In the genomic region with DNA sequence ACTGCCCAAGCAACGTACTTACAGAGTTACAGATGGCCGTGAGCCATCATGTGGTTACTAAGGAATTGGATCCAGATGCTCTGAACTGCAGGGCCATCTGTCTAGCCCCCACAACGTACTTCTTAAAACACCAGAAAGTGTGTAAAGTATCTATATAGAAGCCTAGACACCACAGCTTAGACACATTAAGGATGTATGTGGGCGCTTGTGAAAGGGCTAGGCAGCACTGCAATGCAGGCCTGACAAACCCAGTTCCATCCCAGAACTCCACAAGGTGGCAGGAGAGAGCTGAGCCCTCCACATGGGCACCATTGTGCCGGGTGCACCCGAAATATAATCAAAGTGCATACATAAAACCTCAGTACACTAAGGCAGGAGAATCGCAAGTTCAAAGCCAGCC, we compare ENCODE assay signal across 8 mouse cellular contexts. TPM values are rescaled to one million over a fixed set of nuclear protein-coding genes. Genes with fewer than 3 reads are reported as not detected.
DNase-seq lines count a peak whose midpoint lies in the region; ATAC-seq and TF ChIP-seq lines count a peak whose summit lies in the region.

No protein-coding gene starts in this region.

- no peaks in the 10 kb centered on the region for H3K27me3 ChIP-seq in spleen, adult 2 months (ENCODE audit: control insufficient read depth, insufficient read depth, low read length)
- no peaks in the 10 kb centered on the region for H3K27me3 ChIP-seq in forebrain, postnatal 0 days (ENCODE audit: insufficient read depth, low read length)
- H3K27me3 ChIP-seq in kidney, adult 2 months (replicated peaks; ENCODE audit: control insufficient read depth, insufficient read depth, low read length): no peaks in the 10 kb centered on the region
- H3K27me3 ChIP-seq in limb, embryonic 10.5 days (ENCODE audit: low read depth, poor library complexity, severe bottlenecking): no peaks in the 10 kb centered on the region
- H3K27me3 ChIP-seq in midbrain, postnatal 0 days (ENCODE audit: insufficient read depth, low read length): no peaks in the 10 kb centered on the region

- TF ChIP-seq POLR2A in spleen, adult 2 months (IDR thresholded peaks at IDR 0.05; ENCODE audit: low read depth, low read length): no peak
- no peak for TF ChIP-seq POLR2A in kidney, adult 2 months (IDR thresholded peaks at IDR 0.05; ENCODE audit: low read depth, low read length)

- 0 out of 2 replicates have a peak, but pooled peaks cover 1% of the 10 kb centered on the region for H3K36me3 ChIP-seq in spleen, adult 2 months (ENCODE audit: control insufficient read depth, insufficient read depth, low read length)
- no peaks in the 10 kb centered on the region; the same call in 1 of the 2 replicates for H3K36me3 ChIP-seq in forebrain, postnatal 0 days (ENCODE audit: insufficient read depth)
- H3K36me3 ChIP-seq in kidney, adult 2 months (ENCODE audit: control insufficient read depth, insufficient read depth, low read length): peaks cover 9% of the 10 kb centered on the region
- peaks cover 26% of the 10 kb centered on the region for H3K36me3 ChIP-seq in limb, embryonic 10.5 days
- peaks cover 7% of the 10 kb centered on the region for H3K36me3 ChIP-seq in midbrain, postnatal 0 days (ENCODE audit: insufficient read depth, low read length)

- H3K4me2 ChIP-seq in forebrain, postnatal 0 days (ENCODE audit: low read depth): no peak overlapping the region
- H3K4me2 ChIP-seq in midbrain, postnatal 0 days (ENCODE audit: low read depth, low read length, poor library complexity, severe bottlenecking): no peak overlapping the region

- ATAC-seq in forebrain, postnatal 0 days: peak; percentile 78
- no peak for ATAC-seq in midbrain, postnatal 0 days (ENCODE audit: low FRiP score)

- peak; percentile 49; the same call in 1 of the 2 replicates for TF ChIP-seq CTCF in spleen, adult 2 months (IDR thresholded peaks at IDR 0.05; ENCODE audit: extremely low read depth, insufficient read depth, insufficient read length, insufficient replicate concordance)
- peak; percentile 70 for TF ChIP-seq CTCF in forebrain, postnatal 0 days (IDR thresholded peaks at IDR 0.05; ENCODE audit: low read depth)
- TF ChIP-seq CTCF in kidney, adult 2 months (conservative IDR thresholded peaks at IDR 0.05; ENCODE audit: insufficient read depth, insufficient read length, low read depth, low read length): peak; percentile 76
- peak; percentile 73 for TF ChIP-seq CTCF in midbrain, postnatal 0 days (IDR thresholded peaks at IDR 0.05)

- 65% methylated on average over 7 of the region's 7 CpGs for WGBS in spleen, adult 2 months
- 46% methylated on average over 7 of the region's 7 CpGs for WGBS in forebrain, postnatal 0 days
- WGBS in kidney, adult 2 months: 50% methylated on average over 7 of the region's 7 CpGs
- 25% methylated on average over 7 of the region's 7 CpGs for WGBS in limb, embryonic 10.5 days
- 64% methylated on average over 7 of the region's 7 CpGs for WGBS in midbrain, postnatal 0 days

- H3K27ac ChIP-seq in spleen, adult 2 months (ENCODE audit: insufficient read depth, low read length): no peak overlapping the region
- 0 out of 2 replicates have a peak overlapping the region, but pooled peaks have one; percentile 1 for H3K27ac ChIP-seq in forebrain, postnatal 0 days (ENCODE audit: low read depth, low read length)
- no peak overlapping the region for H3K27ac ChIP-seq in kidney, adult 2 months (ENCODE audit: insufficient read depth, low read depth, low read length)
- peak overlapping the region; percentile 11; the same call in 1 of the 2 replicates for H3K27ac ChIP-seq in limb, embryonic 10.5 days
- H3K27ac ChIP-seq in midbrain, postnatal 0 days (ENCODE audit: low read depth, low read length): no peak overlapping the region

- H3K4me1 ChIP-seq in spleen, adult 2 months (ENCODE audit: control insufficient read depth, insufficient read depth, insufficient read length): no peaks in the 10 kb centered on the region
- no peaks in the 10 kb centered on the region for H3K4me1 ChIP-seq in forebrain, postnatal 0 days (ENCODE audit: insufficient read depth)
- H3K4me1 ChIP-seq in kidney, adult 2 months (ENCODE audit: control insufficient read depth, insufficient read depth, low read length): no peaks in the 10 kb centered on the region
- peaks cover 18% of the 10 kb centered on the region for H3K4me1 ChIP-seq in limb, embryonic 10.5 days
- no peaks in the 10 kb centered on the region for H3K4me1 ChIP-seq in midbrain, postnatal 0 days (ENCODE audit: insufficient read depth, low read length)

- H3K9me3 ChIP-seq in forebrain, postnatal 0 days (ENCODE audit: low read length): no peaks in the 10 kb centered on the region
- H3K9me3 ChIP-seq in limb, embryonic 10.5 days (replicated peaks): no peaks in the 10 kb centered on the region
- no peaks in the 10 kb centered on the region for H3K9me3 ChIP-seq in midbrain, postnatal 0 days (ENCODE audit: low read length)

- no peak overlapping the region for H3K9ac ChIP-seq in forebrain, postnatal 0 days
- H3K9ac ChIP-seq in midbrain, postnatal 0 days (replicated peaks; ENCODE audit: low read length, poor library complexity, severe bottlenecking): no peak overlapping the region

- no peak overlapping the region for H3K4me3 ChIP-seq in spleen, adult 2 months (ENCODE audit: extremely low read depth, insufficient read depth, insufficient read length)
- no peak overlapping the region for H3K4me3 ChIP-seq in forebrain, postnatal 0 days (ENCODE audit: low read depth, low read length)
- no peak overlapping the region for H3K4me3 ChIP-seq in kidney, adult 2 months (ENCODE audit: insufficient read depth, low read depth, low read length)
- H3K4me3 ChIP-seq in limb, embryonic 10.5 days: no peak overlapping the region
- no peak overlapping the region for H3K4me3 ChIP-seq in midbrain, postnatal 0 days (ENCODE audit: low read depth, low read length)

- peak in 1 of 2 experiments; percentile 23 for DNase-seq in spleen, adult 2 months (ENCODE audit: low read depth in 1 of 2, low spot score in 2 of 2)
- no peak for DNase-seq in spleen, adult 12 weeks (ENCODE audit: low spot score)
- peak; percentile 8 for DNase-seq in cerebellum, adult 11 months
- DNase-seq in forebrain, postnatal 0 days: peak; percentile 55
- peak; percentile 52 for DNase-seq in kidney, adult 2 months
- peak; percentile 73 for DNase-seq in limb, embryonic 10.5 days (ENCODE audit: low spot score)
- peak; percentile 57 for DNase-seq in midbrain, postnatal 0 days (ENCODE audit: low spot score)
- peak; percentile 39 for DNase-seq in thymus, postnatal 0 days (ENCODE audit: low spot score)

RNA-seq across cellular contexts. Expression of a gene that starts 37.2 kb away (rescaled TPM):
- polyA plus RNA-seq in spleen, adult 2 months (2012; rRNA removed): 1.4 and 1.7 TPM in 2 replicates
- total RNA-seq in forebrain, postnatal 0 days (2014; rRNA removed): 57.3 and 65.7 TPM in 2 replicates
- polyA plus RNA-seq in forebrain, postnatal 0 days (2015; fragmentation: Nextera tagmentation; extraction: Ambion mirVana): 48.6 and 72.8 TPM in 2 replicates
- polyA plus RNA-seq in kidney, adult 2 months (2012; rRNA removed): 25.5 and 48.2 TPM in 2 replicates
- polyA plus RNA-seq in limb, embryonic 10.5 days (2016; fragmentation: Nextera tagmentation; extraction: Ambion mirVana): 32.1 and 42.8 TPM in 2 replicates
- 51.1 and 66.4 TPM in 2 replicates for total RNA-seq in midbrain, postnatal 0 days (2014; rRNA removed)
- polyA plus RNA-seq in midbrain, postnatal 0 days (2015; fragmentation: Nextera tagmentation; extraction: Ambion mirVana): 76.1 and 77.5 TPM in 2 replicates
- polyA plus RNA-seq in thymus, postnatal 0 days (2015; fragmentation: Nextera tagmentation; extraction: Ambion mirVana): 25.5 and 29.7 TPM in 2 replicates

RNA-seq across cellular contexts. Expression of a gene that starts 54.6 kb away (rescaled TPM):
- polyA plus RNA-seq in spleen, adult 2 months (2012; rRNA removed): 3.1 and 3.4 TPM in 2 replicates
- 9.7 and 11.5 TPM in 2 replicates for total RNA-seq in forebrain, postnatal 0 days (2014; rRNA removed)
- polyA plus RNA-seq in forebrain, postnatal 0 days (2015; fragmentation: Nextera tagmentation; extraction: Ambion mirVana): 13.4 and 14.2 TPM in 2 replicates
- polyA plus RNA-seq in kidney, adult 2 months (2012; rRNA removed): 16.8 and 17.4 TPM in 2 replicates
- 5.0 and 5.3 TPM in 2 replicates for polyA plus RNA-seq in limb, embryonic 10.5 days (2016; fragmentation: Nextera tagmentation; extraction: Ambion mirVana)
- 12.6 and 15.6 TPM in 2 replicates for total RNA-seq in midbrain, postnatal 0 days (2014; rRNA removed)
- 16.5 and 16.7 TPM in 2 replicates for polyA plus RNA-seq in midbrain, postnatal 0 days (2015; fragmentation: Nextera tagmentation; extraction: Ambion mirVana)
- 3.6 and 5.5 TPM in 2 replicates for polyA plus RNA-seq in thymus, postnatal 0 days (2015; fragmentation: Nextera tagmentation; extraction: Ambion mirVana)

Comparison
In these comparisons a context has a peak if more than half of its experiments do, and no peak if none do; other contexts are left out.
1. H3K27ac ChIP-seq: peak in forebrain, postnatal 0 days (single experiment) and limb, embryonic 10.5 days (single experiment); none in spleen, adult 2 months (single experiment), kidney, adult 2 months (single experiment) and midbrain, postnatal 0 days (single experiment).
2. Peak in every context shown above with its lines, with median percentiles within 50 percentile points of each other: CTCF ChIP-seq.